Mouse (Mus musculus) heart, embryonic 15.5 days (tissue): ENCODE data around the gene Txndc15. TPM values are rescaled to one million over a fixed set of nuclear protein-coding genes. Genes with fewer than 3 reads are reported as not detected.

Experiments used
- ATAC-seq: fragments of 200-750 bp; cut with Nextera tagmentation; replicated peaks from 2 replicates; pipeline ENCODE4 v1.8.0; 2017; ENCODE audit warnings: low read depth, moderate TSS enrichment; ENCODE audit not compliant: insufficient number of reproducible peaks, insufficient read depth, low FRiP score
- H3K27ac ChIP-seq: fragments of 300-500 bp; sonication (generic); 2 replicates; pipeline ENCODE4 v1.5.1; 2015; ENCODE audit warnings: mild to moderate bottlenecking, inconsistent platforms
- H3K27me3 ChIP-seq: fragments of 300-500 bp; sonication (generic); 2 replicates; pipeline ENCODE4 v1.6.1; 2015; ENCODE audit warnings: inconsistent platforms
- H3K36me3 ChIP-seq: fragments of 300-500 bp; sonication (generic); 2 replicates; pipeline ENCODE4 v1.6.1; 2015; ENCODE audit warnings: mild to moderate bottlenecking, inconsistent platforms
- H3K4me1 ChIP-seq: fragments of 300-500 bp; sonication (generic); replicated peaks from 2 replicates; pipeline ENCODE4 v1.6.1; 2015; ENCODE audit warnings: inconsistent platforms
- H3K4me2 ChIP-seq: fragments of 300-500 bp; sonication (generic); 2 replicates; pipeline ENCODE4 v1.6.1; 2015; ENCODE audit warnings: inconsistent platforms, mild to moderate bottlenecking, moderate library complexity
- H3K4me3 ChIP-seq: fragments of 300-500 bp; sonication (generic); 2 replicates; pipeline ENCODE4 v1.5.1; 2015; ENCODE audit warnings: mild to moderate bottlenecking, inconsistent platforms
- H3K9ac ChIP-seq: fragments of 300-500 bp; sonication (generic); 2 replicates; pipeline ENCODE4 v1.6.1; 2015; ENCODE audit warnings: mild to moderate bottlenecking, inconsistent platforms
- H3K9me3 ChIP-seq: fragments of 300-500 bp; sonication (generic); replicated peaks from 2 replicates; pipeline ENCODE4 v1.6.1; 2016; ENCODE audit warnings: inconsistent platforms
- WGBS: fragments of 180-500 bp; shearing (Covaris S2); methylation state at CpG from one replicate; pipeline ENCODE4 v1.1.7; 2015; ENCODE audit warnings: mixed read lengths; 5-methylcytosine and 5-hydroxymethylcytosine counted together
- polyA plus RNA-seq: library from polyadenylated mRNA; unstranded; fragments of >200 nt; fragmentation: Nextera tagmentation; extraction: Ambion mirVana; gene quantifications from 2 replicates; pipeline ENCODE4 v1.2.1, GENCODE M21; 2015

Txndc15 gene
- polyA plus RNA-seq, 1 experiment from 2014 or later = 60.7 TPM

DNA sequence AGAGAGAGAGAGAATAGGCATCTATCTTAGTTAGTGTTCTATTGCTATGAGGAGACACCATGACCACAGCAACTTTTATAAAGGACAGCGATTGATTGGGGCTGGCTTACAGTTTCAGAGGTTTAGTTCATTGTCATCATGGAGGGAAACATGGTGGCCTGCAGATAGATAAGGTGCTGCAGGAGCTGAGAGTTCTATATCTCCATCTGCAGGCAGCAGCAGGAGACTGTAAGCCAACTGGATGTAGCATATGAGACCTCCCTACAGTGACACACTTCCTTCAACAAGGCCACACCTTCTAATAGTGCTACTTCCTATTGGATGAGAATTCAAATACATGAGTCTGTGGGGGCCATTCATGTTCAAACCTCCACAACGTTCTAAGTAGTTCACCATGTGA, 17.7 kb downstream of the Txndc15 start:
- ATAC-seq = no peak
- H3K4me3 ChIP-seq = no peak overlapping the region
- H3K4me2 ChIP-seq = no peak overlapping the region
- 73% methylated on average over 2 of the region's 2 CpGs for WGBS
- H3K4me1 ChIP-seq = no peaks in the 10 kb centered on the region
- no peak overlapping the region for H3K27ac ChIP-seq
- H3K36me3 ChIP-seq = no peaks in the 10 kb centered on the region
- no peaks in the 10 kb centered on the region for H3K9me3 ChIP-seq
- no peak overlapping the region for H3K9ac ChIP-seq
- H3K27me3 ChIP-seq = no peaks in the 10 kb centered on the region

DNA sequence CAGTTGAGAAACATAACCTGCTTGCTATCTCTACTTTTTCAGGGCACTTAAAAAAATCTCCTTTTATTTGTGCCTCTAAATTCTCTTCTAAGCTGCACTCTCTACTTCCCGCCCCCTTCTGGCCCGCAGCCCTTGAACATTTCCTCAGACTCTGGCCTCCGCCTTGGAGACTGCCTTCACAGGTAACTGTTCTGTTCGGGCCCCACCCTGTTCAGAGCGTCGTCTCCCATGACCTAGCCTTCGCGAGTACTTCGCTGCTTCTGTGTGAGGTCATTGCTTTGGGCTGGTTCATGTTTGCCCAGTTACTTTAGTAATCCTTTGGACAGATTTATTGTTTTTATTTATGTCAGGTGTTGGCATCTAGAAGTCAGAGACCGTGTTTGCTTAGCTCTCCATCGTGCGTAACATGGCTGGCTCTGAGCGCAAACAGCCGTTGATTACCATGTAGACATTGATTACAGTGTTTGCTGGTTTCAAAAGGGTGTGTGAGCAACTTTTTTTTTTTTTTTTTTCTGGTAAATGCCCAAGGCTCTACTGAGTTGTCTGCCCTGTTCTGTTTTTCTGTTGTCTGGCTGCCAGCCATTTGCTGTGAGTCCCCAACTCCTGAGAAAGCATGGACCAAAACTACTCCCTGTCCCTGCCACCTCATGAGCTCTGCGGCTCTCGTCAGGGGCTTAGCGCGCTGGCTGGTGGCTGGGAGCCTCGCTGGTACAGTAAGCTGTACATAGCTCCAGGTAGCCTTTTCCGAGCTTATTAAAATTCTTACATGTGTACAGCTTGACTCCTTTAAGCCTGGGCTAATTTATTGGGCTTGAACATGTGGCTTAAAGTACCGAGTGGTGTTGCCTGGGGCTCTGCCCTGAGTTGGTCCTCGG, 19.4 kb downstream of the Txndc15 start:
- H3K27ac ChIP-seq = no peak overlapping the region
- H3K9me3 ChIP-seq = no peaks in the 10 kb centered on the region
- H3K9ac ChIP-seq = no peak overlapping the region
- H3K36me3 ChIP-seq = no peaks in the 10 kb centered on the region
- no peak overlapping the region for H3K4me2 ChIP-seq
- 85% methylated on average over 22 of the region's 22 CpGs for WGBS
- no peaks in the 10 kb centered on the region for H3K4me1 ChIP-seq
- no peak for ATAC-seq
- H3K27me3 ChIP-seq = no peaks in the 10 kb centered on the region
- no peak overlapping the region for H3K4me3 ChIP-seq

DNA sequence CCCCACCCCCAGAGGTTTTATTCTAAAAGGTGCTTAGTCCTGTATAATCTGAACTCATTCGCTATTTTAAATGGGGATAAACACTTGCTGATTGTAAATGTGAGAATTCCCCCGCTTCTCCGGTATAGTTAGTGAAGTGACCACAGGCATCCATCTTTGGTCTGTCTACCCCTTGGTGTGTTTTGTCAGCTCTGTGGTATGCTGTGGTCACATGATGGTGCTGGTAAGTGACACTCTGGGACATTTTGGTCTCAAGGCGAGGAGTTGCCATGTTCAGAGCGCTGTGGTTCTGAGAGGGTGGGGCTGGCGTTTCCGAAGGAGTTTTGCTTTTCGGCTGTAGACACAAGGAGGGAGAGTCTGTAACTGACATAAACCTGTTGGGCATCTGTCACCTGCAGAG, 23.4 kb downstream of the Txndc15 start:
- Histone ChIP-seq H3K4me1 (no peaks in the 10 kb centered on the region), H3K36me3 (no peaks in the 10 kb centered on the region), H3K27ac (no peak overlapping the region), H3K4me2 (no peak overlapping the region), H3K9ac (no peak overlapping the region), H3K4me3 (no peak overlapping the region), H3K27me3 (no peaks in the 10 kb centered on the region), H3K9me3 (no peaks in the 10 kb centered on the region)
- WGBS = 82% methylated on average over 8 of the region's 8 CpGs
- no peak for ATAC-seq

DNA sequence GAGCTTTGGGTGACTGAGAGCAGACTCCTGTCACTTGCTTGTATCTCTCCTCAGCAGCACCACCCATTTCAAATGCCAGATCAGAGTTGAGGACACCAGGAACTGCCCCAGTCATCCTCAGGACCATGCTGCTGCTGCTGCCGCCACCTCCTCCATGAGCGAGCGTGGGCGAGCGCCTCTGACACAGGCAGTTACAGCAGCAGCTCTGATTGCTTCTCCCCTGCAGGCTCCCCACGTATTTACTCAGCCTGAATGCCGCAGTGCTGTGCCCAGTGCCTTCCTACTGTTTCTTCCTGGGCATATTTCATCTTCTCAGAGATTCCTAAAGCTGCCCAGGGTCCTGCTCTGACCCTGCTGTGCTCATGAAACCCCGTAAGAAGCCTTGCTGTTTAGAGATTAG, 27.9 kb downstream of the Txndc15 start:
- ATAC-seq = no peak
- H3K4me2 ChIP-seq = no peak overlapping the region
- no peaks in the 10 kb centered on the region for H3K4me1 ChIP-seq
- H3K4me3 ChIP-seq = no peak overlapping the region
- no peaks in the 10 kb centered on the region for H3K9me3 ChIP-seq
- no peak overlapping the region for H3K27ac ChIP-seq
- no peaks in the 10 kb centered on the region for H3K36me3 ChIP-seq
- no peaks in the 10 kb centered on the region for H3K27me3 ChIP-seq
- 59% methylated on average over 8 of the region's 8 CpGs for WGBS
- H3K9ac ChIP-seq = no peak overlapping the region

DNA sequence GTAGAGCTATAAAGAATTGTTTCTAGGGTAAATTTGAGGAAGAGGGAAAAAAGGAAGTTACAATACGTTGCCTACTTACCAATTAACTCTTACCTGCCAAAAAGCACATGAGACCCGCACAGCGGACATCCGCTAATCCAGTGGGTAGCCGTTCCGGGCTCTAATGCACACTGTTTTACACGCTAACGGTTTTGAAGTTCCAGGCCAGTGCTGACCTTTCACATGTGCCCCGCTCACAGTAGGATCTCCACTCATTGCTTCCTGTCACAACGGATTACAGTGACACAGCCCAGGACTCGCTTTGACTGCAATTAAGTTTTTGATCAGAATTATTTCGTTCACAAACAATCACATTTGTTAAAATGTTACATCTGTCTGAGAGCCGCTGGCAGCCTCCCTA, 39.9 kb downstream of the Txndc15 start:
- Histone ChIP-seq H3K9ac (no peak overlapping the region), H3K4me3 (no peak overlapping the region)
- no peak for ATAC-seq

DNA sequence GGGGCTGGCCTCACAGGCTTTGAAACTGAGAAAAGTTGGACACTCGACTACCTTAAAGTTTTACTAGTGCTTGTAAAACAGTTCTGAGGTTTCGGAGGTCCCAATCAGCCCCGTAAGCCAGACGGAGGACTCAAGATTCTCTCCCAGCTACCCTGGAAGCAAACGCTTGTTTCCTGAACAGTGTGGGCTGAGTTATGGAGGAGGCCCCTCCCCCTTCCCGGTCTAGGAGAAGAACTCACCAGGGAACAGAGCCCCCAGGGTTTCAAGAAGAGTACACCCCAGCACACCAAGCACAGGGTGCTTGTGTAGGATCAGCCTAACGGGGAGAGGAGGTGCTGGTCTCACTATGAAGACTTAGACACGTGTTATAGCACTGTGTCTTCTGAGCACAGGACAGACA, 42.3 kb downstream of the Txndc15 start:
- Histone ChIP-seq H3K4me1 (peaks cover 6% of the 10 kb centered on the region), H3K9me3 (no peaks in the 10 kb centered on the region), H3K4me2 (peak overlapping the region; percentile 36), H3K27ac (no peak overlapping the region), H3K27me3 (no peaks in the 10 kb centered on the region), H3K9ac (0 out of 2 replicates have a peak overlapping the region, but pooled peaks have one; percentile 15), H3K36me3 (no peaks in the 10 kb centered on the region), H3K4me3 (0 out of 2 replicates have a peak overlapping the region, but pooled peaks have one; percentile 7)
- ATAC-seq = no peak
- 30% methylated on average over 8 of the region's 8 CpGs for WGBS

More for the DNA sequence above, 39.9 kb downstream of the Txndc15 start:
- Histone ChIP-seq H3K4me2 (no peak overlapping the region), H3K27ac (no peak overlapping the region), H3K4me1 (peaks cover 6% of the 10 kb centered on the region), H3K27me3 (no peaks in the 10 kb centered on the region), H3K36me3 (no peaks in the 10 kb centered on the region), H3K9me3 (no peaks in the 10 kb centered on the region)
- 73% methylated on average over 13 of the region's 13 CpGs for WGBS

DNA sequence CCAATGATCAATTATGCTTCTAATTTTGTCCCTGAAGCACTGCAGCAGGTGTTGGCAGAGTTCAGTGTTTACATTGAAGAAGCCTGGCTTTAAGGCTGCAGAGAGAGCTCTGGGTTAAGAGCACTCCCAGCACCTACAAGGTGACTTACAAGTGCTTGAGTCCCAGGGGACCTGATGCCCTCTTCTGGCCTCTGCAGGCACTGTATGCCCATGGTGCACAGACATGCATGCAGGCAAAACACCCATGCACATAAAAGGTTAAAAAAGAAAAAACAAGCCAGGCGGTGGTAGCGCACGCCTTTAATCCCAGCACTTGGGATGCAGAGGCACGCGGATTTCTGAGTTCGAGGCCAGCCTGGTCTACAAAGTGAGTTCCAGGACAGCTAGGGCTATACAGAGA, 43.2 kb downstream of the Txndc15 start:
- H3K4me1 ChIP-seq = peaks cover 6% of the 10 kb centered on the region
- no peak overlapping the region for H3K4me2 ChIP-seq
- ATAC-seq = no peak
- H3K36me3 ChIP-seq = no peaks in the 10 kb centered on the region
- 85% methylated on average over 6 of the region's 6 CpGs for WGBS
- H3K9ac ChIP-seq = no peak overlapping the region
- H3K9me3 ChIP-seq = no peaks in the 10 kb centered on the region
- H3K4me3 ChIP-seq = no peak overlapping the region
- H3K27ac ChIP-seq = no peak overlapping the region
- no peaks in the 10 kb centered on the region for H3K27me3 ChIP-seq

DNA sequence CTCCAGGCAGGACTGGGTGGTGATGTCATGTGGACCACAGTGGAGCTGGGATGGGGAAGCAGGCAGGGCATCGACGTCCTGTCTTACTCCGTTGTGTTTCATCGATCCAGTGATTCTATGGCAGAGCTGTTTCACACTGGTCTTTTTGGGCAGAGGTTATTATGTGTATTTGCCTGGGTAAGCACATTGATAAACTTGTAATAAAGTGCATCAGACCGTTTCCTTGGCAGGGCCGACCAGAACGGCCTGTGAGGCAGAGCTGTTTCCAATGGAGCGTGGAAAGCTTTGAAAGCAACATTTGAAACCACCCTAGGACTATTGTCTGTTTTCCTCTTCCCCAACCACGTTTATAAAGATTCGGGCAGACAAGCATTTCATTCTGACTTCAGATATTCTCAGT, 46.1 kb downstream of the Txndc15 start:
- H3K4me2 ChIP-seq = peak overlapping the region; percentile 24; the same call in 1 of the 2 replicates
- no peak overlapping the region for H3K4me3 ChIP-seq
- H3K4me1 ChIP-seq = peaks cover 6% of the 10 kb centered on the region
- no peaks in the 10 kb centered on the region for H3K27me3 ChIP-seq
- no peaks in the 10 kb centered on the region for H3K9me3 ChIP-seq
- no peak for ATAC-seq
- no peak overlapping the region for H3K9ac ChIP-seq
- WGBS = 60% methylated on average over 10 of the region's 10 CpGs
- no peaks in the 10 kb centered on the region for H3K36me3 ChIP-seq
- no peak overlapping the region for H3K27ac ChIP-seq

DNA sequence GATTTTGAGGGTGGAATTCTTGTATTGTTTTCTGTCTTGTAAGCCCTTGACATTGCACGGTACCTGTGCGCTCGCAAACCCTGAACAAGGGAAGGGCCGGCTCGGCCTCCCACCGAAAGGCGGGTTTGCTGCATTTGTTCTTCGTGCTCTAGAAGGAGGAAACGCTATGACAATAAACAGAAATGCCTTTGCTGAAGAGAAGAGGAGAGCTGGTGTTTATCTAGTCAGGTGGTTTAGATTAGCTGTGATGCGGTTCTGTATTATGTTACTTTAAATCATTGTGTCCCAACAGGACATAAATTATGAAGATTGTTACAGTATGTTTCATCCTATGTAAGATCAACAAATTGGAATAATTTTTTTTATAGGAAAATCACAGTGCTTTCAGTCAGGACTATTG, 47.0 kb downstream of the Txndc15 start:
- peaks cover 4% of the 10 kb centered on the region for H3K4me1 ChIP-seq
- no peaks in the 10 kb centered on the region for H3K27me3 ChIP-seq
- 75% methylated on average over 10 of the region's 10 CpGs for WGBS
- no peaks in the 10 kb centered on the region for H3K9me3 ChIP-seq
- no peak overlapping the region for H3K4me3 ChIP-seq
- H3K27ac ChIP-seq = no peak overlapping the region
- no peak for ATAC-seq
- H3K4me2 ChIP-seq = no peak overlapping the region
- H3K9ac ChIP-seq = no peak overlapping the region
- H3K36me3 ChIP-seq = no peaks in the 10 kb centered on the region

DNA sequence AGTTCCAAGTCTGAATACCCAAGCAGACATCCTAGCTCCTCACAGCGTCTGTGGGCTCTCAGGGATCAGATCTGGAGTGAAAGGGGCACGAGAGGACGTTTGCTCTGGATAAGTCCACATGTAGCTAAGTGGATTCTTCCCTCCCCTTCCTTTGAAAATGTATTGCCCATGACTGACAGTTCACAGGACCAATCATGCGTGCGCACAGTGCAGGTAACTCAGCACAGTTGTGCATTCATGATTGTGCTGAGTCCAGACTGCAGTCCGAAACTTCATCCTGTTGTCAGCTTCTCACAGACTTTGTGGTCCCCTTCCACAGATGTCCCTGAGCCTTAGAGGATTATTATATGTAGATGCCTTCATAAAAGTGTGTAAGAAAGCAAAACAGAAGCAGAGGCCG, 59.9 kb downstream of the Txndc15 start:
- H3K4me3 ChIP-seq = no peak overlapping the region
- 79% methylated on average over 7 of the region's 7 CpGs for WGBS
- H3K4me2 ChIP-seq = no peak overlapping the region
- H3K4me1 ChIP-seq = 0 out of 2 replicates have a peak, but pooled peaks cover 4% of the 10 kb centered on the region
- no peaks in the 10 kb centered on the region for H3K27me3 ChIP-seq
- no peaks in the 10 kb centered on the region for H3K36me3 ChIP-seq
- no peak for ATAC-seq
- no peaks in the 10 kb centered on the region for H3K9me3 ChIP-seq
- no peak overlapping the region for H3K9ac ChIP-seq
- no peak overlapping the region for H3K27ac ChIP-seq

DNA sequence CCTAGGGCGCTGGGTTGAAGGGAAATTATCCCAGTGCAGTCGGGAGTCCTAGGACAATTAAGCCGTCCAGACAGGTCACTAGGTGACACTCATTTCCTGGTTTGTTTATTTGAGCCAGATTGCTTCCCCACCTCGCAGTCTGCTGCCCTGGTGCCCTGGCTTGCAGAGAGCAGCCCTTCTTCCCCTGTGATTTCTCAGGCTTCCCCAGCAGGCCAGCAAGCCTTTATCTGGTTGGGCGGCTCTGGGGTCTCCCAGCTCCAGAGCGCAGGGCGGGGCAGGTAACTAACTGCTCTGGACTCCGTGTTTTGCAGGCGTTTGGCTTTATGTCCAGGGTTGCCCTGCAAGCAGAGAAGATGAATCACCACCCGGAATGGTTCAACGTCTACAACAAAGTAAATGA, 60.6 kb downstream of the Txndc15 start:
- Histone ChIP-seq H3K27me3 (no peaks in the 10 kb centered on the region), H3K9ac (no peak overlapping the region), H3K27ac (no peak overlapping the region), H3K4me2 (no peak overlapping the region), H3K4me1 (0 out of 2 replicates have a peak, but pooled peaks cover 4% of the 10 kb centered on the region), H3K4me3 (no peak overlapping the region), H3K36me3 (no peaks in the 10 kb centered on the region), H3K9me3 (no peaks in the 10 kb centered on the region)
- WGBS = 31% methylated on average over 11 of the region's 11 CpGs
- ATAC-seq = no peak
